Mouse (Mus musculus): ENCODE data around the gene Ntrk1. TPM values are rescaled to one million over a fixed set of nuclear protein-coding genes. Genes with fewer than 3 reads are reported as not detected.
A peak's percentile ranks its signal among the peaks of the same experiment; 100 is the strongest.
"Not testable (repeated sequence)": the region's sequence is repeated elsewhere in the genome, so short reads cannot be mapped to it uniquely, and the experiment has no call there.

Ntrk1 gene
- total RNA-seq (2021), result under 1 TPM; 0.14 to 0.47 TPM
- long read RNA-seq, experiment 1, result 0 reads
- long read RNA-seq, experiment 2, result 0 reads

- no peak for TF ChIP-seq CTCF (IDR thresholded peaks at IDR 0.05)
- H3K4me3 ChIP-seq, result no peak within 1 kb of the TSS
- H3K27ac ChIP-seq, result no peak within 1 kb of the TSS
- no peak for DNase-seq (ENCODE audit: extremely low spot score in 1 of 2, low spot score in 2 of 2)
- intact Hi-C loops (cut with DNase I), result loop anchor here (1.0 to 2.0 kb wide), 2 partner anchors 21 to 66 kb away; no protein-coding TSS in a partner anchor
Observed at GRCm38 (mm10) chr3:87794922-87795325, at the start of gene Ntrk1. Gene Ntrk1, minus strand, starts transcription at chr3:87795162.

- no peak overlapping the region for H3K4me3 ChIP-seq
- intact Hi-C loops (cut with DNase I), result loop anchor here (2.0 kb wide), 1 partner anchor 70 kb away; no protein-coding TSS in a partner anchor
- H3K27ac ChIP-seq, result no peak overlapping the region
- DNase-seq (ENCODE audit: extremely low spot score in 1 of 2, low spot score in 2 of 2), result no peak
- TF ChIP-seq CTCF (IDR thresholded peaks at IDR 0.05), result no peak
Observed at GRCm38 (mm10) chr3:87840858-87841257, 45.9 kb upstream of the Ntrk1 start.

- Histone ChIP-seq H3K27ac (no peak overlapping the region), H3K4me3 (no peak overlapping the region)
- intact Hi-C loops (cut with DNase I), result no loop called here
- peak; percentile 64 to 82 for DNase-seq (ENCODE audit: extremely low spot score in 1 of 2, low spot score in 2 of 2)
- peak; percentile 97 for TF ChIP-seq CTCF (IDR thresholded peaks at IDR 0.05)
Observed at GRCm38 (mm10) chr3:87838622-87839021, 43.7 kb upstream of the Ntrk1 start.

GRCm38 (mm10) chr3:87833482-87833881 lies 38.5 kb upstream of the Ntrk1 start:
- H3K4me3 ChIP-seq, result no peak overlapping the region
- H3K27ac ChIP-seq, result no peak overlapping the region
- no peak; the same call in 1 of the 2 replicates for TF ChIP-seq CTCF (IDR thresholded peaks at IDR 0.05)
- intact Hi-C loops (cut with DNase I), result no loop called here
- no peak for DNase-seq (ENCODE audit: extremely low spot score in 1 of 2, low spot score in 2 of 2)

GRCm38 (mm10) chr3:87832109-87832859 lies 37.3 kb upstream of the Ntrk1 start:
- TF ChIP-seq CTCF (IDR thresholded peaks at IDR 0.05), result no peak
- Histone ChIP-seq H3K4me3 (no peak overlapping the region), H3K27ac (no peak overlapping the region)
- intact Hi-C loops (cut with DNase I), result no loop called here
- no peak for DNase-seq (ENCODE audit: extremely low spot score in 1 of 2, low spot score in 2 of 2)

- no peak for TF ChIP-seq CTCF (IDR thresholded peaks at IDR 0.05)
- intact Hi-C loops (cut with DNase I), result no loop called here
- Histone ChIP-seq H3K4me3 (no peak overlapping the region), H3K27ac (no peak overlapping the region)
- no peak for DNase-seq (ENCODE audit: extremely low spot score in 1 of 2, low spot score in 2 of 2)
Observed at GRCm38 (mm10) chr3:87829025-87829424, 34.1 kb upstream of the Ntrk1 start.

GRCm38 (mm10) chr3:87828435-87828834 lies 33.5 kb upstream of the Ntrk1 start:
- no peak for TF ChIP-seq CTCF (IDR thresholded peaks at IDR 0.05)
- no peak for DNase-seq (ENCODE audit: extremely low spot score in 1 of 2, low spot score in 2 of 2)
- Histone ChIP-seq H3K27ac (no peak overlapping the region), H3K4me3 (no peak overlapping the region)
- intact Hi-C loops (cut with DNase I), result no loop called here

- intact Hi-C loops (cut with DNase I); H3K4me3 ChIP-seq; DNase-seq (ENCODE audit: extremely low spot score in 1 of 2, low spot score in 2 of 2); H3K27ac ChIP-seq: not testable (repeated sequence)
Observed at GRCm38 (mm10) chr3:87824206-87824605, 29.2 kb upstream of the Ntrk1 start, which contains the start of gene Pear1. Gene Pear1, minus strand, starts transcription at chr3:87824306.

- no peak overlapping the region for H3K4me3 ChIP-seq
- intact Hi-C loops (cut with DNase I), result no loop called here
Observed at GRCm38 (mm10) chr3:87818226-87818625, 23.3 kb upstream of the Ntrk1 start.

GRCm38 (mm10) chr3:87816646-87817093 lies 21.7 kb upstream of the Ntrk1 start:
- intact Hi-C loops (cut with DNase I), result loop anchor here (1.0 kb wide), 3 partner anchors 21 to 60 kb away; partner anchors contain the start of gene Ntrk1
- TF ChIP-seq CTCF (IDR thresholded peaks at IDR 0.05), result peak; percentile 86
- Histone ChIP-seq H3K27ac (no peak overlapping the region), H3K4me3 (no peak overlapping the region)
- peak; percentile 62 to 74 for DNase-seq (ENCODE audit: extremely low spot score in 1 of 2, low spot score in 2 of 2)

More at GRCm38 (mm10) chr3:87818226-87818625, 23.3 kb upstream of the Ntrk1 start:
- H3K27ac ChIP-seq, result no peak overlapping the region
- no peak for TF ChIP-seq CTCF (IDR thresholded peaks at IDR 0.05)
- DNase-seq (ENCODE audit: extremely low spot score in 1 of 2, low spot score in 2 of 2), result no peak

GRCm38 (mm10) chr3:87816166-87816565 lies 21.2 kb upstream of the Ntrk1 start:
- TF ChIP-seq CTCF (IDR thresholded peaks at IDR 0.05), result no peak
- Histone ChIP-seq H3K27ac (no peak overlapping the region), H3K4me3 (no peak overlapping the region)
- intact Hi-C loops (cut with DNase I), result loop anchor here (1.0 kb wide), 3 partner anchors 21 to 60 kb away; partner anchors contain the start of gene Ntrk1
- DNase-seq (ENCODE audit: extremely low spot score in 1 of 2, low spot score in 2 of 2), result no peak

- intact Hi-C loops (cut with DNase I), result no loop called here
- TF ChIP-seq CTCF (IDR thresholded peaks at IDR 0.05), result no peak
- no peak for DNase-seq (ENCODE audit: extremely low spot score in 1 of 2, low spot score in 2 of 2)
- no peak overlapping the region for H3K27ac ChIP-seq
- no peak overlapping the region for H3K4me3 ChIP-seq
Observed at GRCm38 (mm10) chr3:87812873-87813272, 17.9 kb upstream of the Ntrk1 start.
